Mouse (Mus musculus) kidney, postnatal 0 days (tissue): Measurements from ENCODE around the gene Syne1. TPM values are rescaled to one million over a fixed set of nuclear protein-coding genes. Genes with fewer than 3 reads are reported as not detected.

Experiments used
- ATAC-seq: fragments of 200-750 bp; cut with Nextera tagmentation; replicated peaks from 2 replicates; pipeline ENCODE4 v1.8.0; 2017; ENCODE audit warnings: low read depth, moderate number of reproducible peaks, moderate TSS enrichment, moderate library complexity; ENCODE audit not compliant: low FRiP score
- DNase-seq: peaks from one replicate; pipeline ENCODE4 v3.0.0-alpha.2; 2016; ENCODE audit warnings: low spot score
- H3K27ac ChIP-seq: fragments of 300-500 bp; sonication (generic); 2 replicates; pipeline ENCODE4 v1.5.1; 2014; ENCODE audit warnings: mild to moderate bottlenecking
- H3K27me3 ChIP-seq: fragments of 300-500 bp; sonication (generic); 2 replicates; pipeline ENCODE4 v1.6.1; 2014; ENCODE audit warnings: low read length, mixed read lengths; ENCODE audit not compliant: insufficient read depth
- H3K36me3 ChIP-seq: fragments of 300-500 bp; sonication (generic); 2 replicates; pipeline ENCODE4 v1.6.1; 2014; ENCODE audit warnings: low read length, mixed read lengths; ENCODE audit not compliant: insufficient read depth
- H3K4me1 ChIP-seq: fragments of 300-500 bp; sonication (generic); replicated peaks from 2 replicates; pipeline ENCODE4 v1.6.1; 2014; ENCODE audit warnings: antibody characterized with exemption, low read length, mixed read lengths; ENCODE audit not compliant: insufficient read depth
- H3K4me2 ChIP-seq: fragments of 300-500 bp; sonication (generic); 2 replicates; pipeline ENCODE4 v1.6.1; 2014; ENCODE audit warnings: mild to moderate bottlenecking, low read length, moderate library complexity, mixed read lengths
- H3K4me3 ChIP-seq: fragments of 300-500 bp; sonication (generic); replicated peaks from 2 replicates; pipeline ENCODE4 v1.5.1; 2014; ENCODE audit warnings: low read depth, low read length
- H3K9ac ChIP-seq: fragments of 300-500 bp; sonication (generic); 2 replicates; pipeline ENCODE4 v1.6.1; 2014; ENCODE audit warnings: low read depth, low read length
- H3K9me3 ChIP-seq: fragments of 300-500 bp; sonication (generic); replicated peaks from 2 replicates; pipeline ENCODE4 v1.6.1; 2016; ENCODE audit warnings: low read length, inconsistent platforms, mixed read lengths
- CTCF ChIP-seq: IDR thresholded peaks from 2 replicates; pipeline ENCODE4 v1.5.1; 2016; ENCODE audit warnings: antibody characterized with exemption, low read depth, mild to moderate bottlenecking, moderate library complexity
- WGBS: fragments of 180-500 bp; shearing (Covaris S2); extraction: QIAGEN DNeasy Blood & Tissue Kit; methylation state at CpG from one replicate; pipeline ENCODE4 v1.1.7; 2014; 5-methylcytosine and 5-hydroxymethylcytosine counted together
- polyA plus RNA-seq: library from polyadenylated mRNA; unstranded; fragments of >200 nt; fragmentation: Nextera tagmentation; extraction: Ambion mirVana; gene quantifications from 2 replicates; pipeline ENCODE4 v1.2.1, GENCODE M21; 2015

The Syne1 gene
- polyA plus RNA-seq, 1 experiment from 2014 or later: 5.2 TPM

DNA sequence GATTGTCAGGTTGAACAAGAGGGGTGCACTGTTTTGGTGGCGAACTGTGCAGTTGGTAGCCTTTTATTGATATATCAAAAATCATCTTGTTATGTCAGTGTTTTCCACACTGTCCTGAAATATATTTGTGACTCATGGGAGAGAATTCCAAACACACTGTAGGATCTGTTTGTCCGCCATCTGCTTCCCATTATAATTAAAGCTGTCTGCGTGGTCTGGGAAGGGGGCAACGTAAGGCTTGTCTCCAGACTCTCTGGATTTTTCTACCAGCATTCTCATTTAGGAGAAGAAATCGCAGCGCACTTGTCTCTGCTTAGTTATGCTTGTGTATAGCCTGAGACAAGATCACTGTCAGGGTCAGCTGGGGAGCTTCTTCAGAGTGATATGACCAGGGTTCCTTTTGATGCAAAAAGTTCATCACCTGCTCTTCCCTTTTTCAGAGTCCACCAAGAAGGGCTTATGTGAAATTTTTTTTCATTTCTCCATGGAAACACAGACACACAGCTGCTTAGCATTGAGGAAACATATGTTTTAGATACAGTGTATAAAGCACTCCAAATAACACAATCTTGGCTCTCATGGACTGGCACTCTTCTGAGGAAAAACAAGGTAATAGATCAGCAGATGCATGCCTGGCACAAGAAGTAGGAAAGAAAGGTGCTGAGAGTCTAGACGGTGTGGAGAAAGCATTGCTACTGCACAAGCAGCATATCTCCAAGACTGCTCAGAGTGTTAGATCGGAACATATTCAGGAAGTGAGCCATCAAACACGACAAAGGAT lies 316.4 kb downstream of the Syne1 start:
- no peak for TF ChIP-seq CTCF
- Histone ChIP-seq H3K4me1 (0 out of 2 replicates have a peak, but pooled peaks cover 9% of the 10 kb centered on the region), H3K4me2 (no peak overlapping the region), H3K9ac (no peak overlapping the region), H3K4me3 (no peak overlapping the region), H3K27me3 (no peaks in the 10 kb centered on the region), H3K36me3 (no peaks in the 10 kb centered on the region), H3K27ac (no peak overlapping the region), H3K9me3 (no peaks in the 10 kb centered on the region)
- no peak for ATAC-seq
- WGBS: 70% methylated on average over 9 of the region's 9 CpGs
- DNase-seq: peak; percentile 46

DNA sequence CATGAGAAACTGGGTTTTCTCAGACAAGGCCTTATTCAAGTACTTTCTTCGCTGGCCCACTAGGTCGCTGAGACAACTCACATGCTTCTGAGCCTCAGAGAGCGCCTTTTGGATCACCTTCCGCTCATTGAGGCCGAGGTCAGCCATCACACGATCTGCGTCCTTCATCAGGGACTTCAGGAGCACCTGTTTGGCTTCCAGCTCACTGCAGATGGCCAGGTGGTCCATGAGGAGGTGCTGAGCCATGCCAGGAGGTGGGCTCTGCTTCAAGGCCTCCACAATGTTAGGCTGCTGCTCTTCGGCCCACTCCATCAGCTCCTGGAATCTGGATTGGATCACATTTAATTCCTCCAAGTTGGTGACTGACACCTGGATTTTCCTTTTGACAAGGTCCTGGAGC lies 322.2 kb downstream of the Syne1 start:
- Histone ChIP-seq H3K27me3 (no peaks in the 10 kb centered on the region), H3K27ac (no peak overlapping the region), H3K36me3 (no peaks in the 10 kb centered on the region), H3K9me3 (no peaks in the 10 kb centered on the region), H3K4me1 (no peaks in the 10 kb centered on the region), H3K4me3 (no peak overlapping the region), H3K9ac (no peak overlapping the region), H3K4me2 (no peak overlapping the region)
- no peak for TF ChIP-seq CTCF
- no peak for ATAC-seq
- WGBS: 92% methylated on average over 8 of the region's 8 CpGs
- DNase-seq: no peak

GRCm38 (mm10) chr10:5227395-5228076 lies 323.7 kb downstream of the Syne1 start:
- Histone ChIP-seq H3K36me3 (no peaks in the 10 kb centered on the region), H3K9me3 (no peaks in the 10 kb centered on the region), H3K4me3 (no peak overlapping the region), H3K27ac (no peak overlapping the region), H3K4me2 (no peak overlapping the region), H3K4me1 (no peaks in the 10 kb centered on the region), H3K27me3 (no peaks in the 10 kb centered on the region), H3K9ac (no peak overlapping the region)
- whole genome bisulfite sequencing: 81% methylated on average over 20 of the region's 20 CpGs
- peak; percentile 29; the same call in 1 of the 2 replicates for TF ChIP-seq CTCF
- no peak for DNase-seq
- ATAC-seq: no peak

- no peak for TF ChIP-seq CTCF
- H3K4me2 ChIP-seq: no peak overlapping the region
- no peak overlapping the region for H3K27ac ChIP-seq
- H3K9me3 ChIP-seq: no peaks in the 10 kb centered on the region
- no peak overlapping the region for H3K9ac ChIP-seq
- H3K4me1 ChIP-seq: no peaks in the 10 kb centered on the region
- no peak overlapping the region for H3K4me3 ChIP-seq
- no peaks in the 10 kb centered on the region for H3K36me3 ChIP-seq
- DNase-seq (no peak), ATAC-seq (no peak)
- 52% methylated on average over 1 of the region's 1 CpGs for WGBS
- no peaks in the 10 kb centered on the region for H3K27me3 ChIP-seq
Observed at GRCm38 (mm10) chr10:5215943-5216342, 335.3 kb downstream of the Syne1 start.

DNA sequence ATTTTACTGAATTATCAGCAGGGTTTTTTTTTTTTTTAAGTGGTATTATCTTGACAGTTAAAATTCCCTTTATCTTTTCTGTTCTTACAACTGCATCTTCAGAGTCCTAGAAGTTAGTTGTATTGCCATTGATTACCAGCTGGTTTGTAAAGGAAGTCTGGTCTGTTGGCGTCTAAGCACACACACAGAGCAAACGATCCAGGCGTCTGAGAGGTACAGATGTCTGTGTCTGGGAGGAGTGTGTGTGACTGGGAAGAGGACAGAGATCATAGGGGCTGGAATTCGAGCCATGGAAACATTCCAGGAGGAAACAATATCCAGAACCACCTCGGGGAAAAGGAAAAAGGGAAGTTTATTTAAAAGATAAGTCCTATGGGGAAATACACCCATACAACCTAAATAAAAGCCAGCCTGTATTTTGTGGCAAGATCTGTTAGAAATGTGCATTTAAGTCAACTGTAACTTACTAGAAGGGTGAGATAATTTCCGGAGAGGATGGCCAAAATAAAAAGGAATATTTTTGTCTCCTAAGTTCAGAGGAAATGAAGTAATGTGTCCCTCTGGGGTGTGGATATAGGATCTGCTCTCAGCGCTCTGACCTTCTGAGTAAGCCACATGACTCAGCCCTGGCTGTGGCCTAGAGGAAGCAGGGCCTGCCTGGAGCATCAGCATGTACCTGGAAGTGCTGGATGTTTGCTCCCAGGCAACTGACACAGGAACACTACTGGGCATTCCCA lies 343.2 kb downstream of the Syne1 start:
- H3K4me1 ChIP-seq: 0 out of 2 replicates have a peak, but pooled peaks cover 2% of the 10 kb centered on the region
- no peak for TF ChIP-seq CTCF
- no peak overlapping the region for H3K4me3 ChIP-seq
- no peaks in the 10 kb centered on the region for H3K27me3 ChIP-seq
- no peaks in the 10 kb centered on the region for H3K9me3 ChIP-seq
- DNase-seq (peak; percentile 66), ATAC-seq (no peak)
- no peak overlapping the region for H3K4me2 ChIP-seq
- WGBS: 20% methylated on average over 7 of the region's 7 CpGs
- peak overlapping the region; percentile 62; the same call in 1 of the 2 replicates for H3K27ac ChIP-seq
- H3K9ac ChIP-seq: no peak overlapping the region
- 0 out of 2 replicates have a peak, but pooled peaks cover 3% of the 10 kb centered on the region for H3K36me3 ChIP-seq

GRCm38 (mm10) chr10:5205977-5206376 lies 345.3 kb downstream of the Syne1 start:
- DNase-seq: no peak
- H3K9ac ChIP-seq: no peak overlapping the region
- no peak overlapping the region for H3K4me3 ChIP-seq
- H3K9me3 ChIP-seq: no peaks in the 10 kb centered on the region
- 0 out of 2 replicates have a peak, but pooled peaks cover 3% of the 10 kb centered on the region for H3K36me3 ChIP-seq
- TF ChIP-seq CTCF: no peak
- no peak overlapping the region for H3K4me2 ChIP-seq
- H3K27me3 ChIP-seq: no peaks in the 10 kb centered on the region
- no peak for ATAC-seq
- 0 out of 2 replicates have a peak, but pooled peaks cover 2% of the 10 kb centered on the region for H3K4me1 ChIP-seq
- WGBS: 89% methylated on average over 3 of the region's 3 CpGs
- H3K27ac ChIP-seq: no peak overlapping the region
